Mouse (Mus musculus) ES-CJ7 (cell line): ENCODE measurements around the gene Plxna4.

Experiments used
- DNase-seq: peaks from one replicate; pipeline ENCODE4 v3.0.0; 2011; ENCODE audit warnings: low read depth, low spot score

Plxna4 gene

DNA sequence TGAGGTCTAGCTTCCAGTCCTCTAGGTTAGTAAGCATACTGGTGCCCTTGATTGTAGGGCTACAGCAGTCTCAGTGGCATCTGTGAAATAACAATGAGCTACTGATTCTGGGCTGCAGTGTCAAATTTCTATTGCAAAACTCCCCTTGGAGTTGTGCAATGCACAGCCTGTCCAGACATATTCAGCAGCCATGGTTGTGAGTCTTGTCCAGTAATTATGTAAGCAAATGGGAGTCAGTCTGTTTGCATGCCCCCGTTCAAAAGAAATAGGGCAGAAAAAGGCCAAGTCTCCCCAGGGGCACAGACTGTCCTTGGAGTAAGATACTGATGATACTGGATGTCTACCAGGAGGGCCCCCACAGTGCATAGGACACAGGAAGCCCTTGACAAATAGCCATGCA is 420.3 kb downstream of the Plxna4 start:
- no peak for DNase-seq

DNA sequence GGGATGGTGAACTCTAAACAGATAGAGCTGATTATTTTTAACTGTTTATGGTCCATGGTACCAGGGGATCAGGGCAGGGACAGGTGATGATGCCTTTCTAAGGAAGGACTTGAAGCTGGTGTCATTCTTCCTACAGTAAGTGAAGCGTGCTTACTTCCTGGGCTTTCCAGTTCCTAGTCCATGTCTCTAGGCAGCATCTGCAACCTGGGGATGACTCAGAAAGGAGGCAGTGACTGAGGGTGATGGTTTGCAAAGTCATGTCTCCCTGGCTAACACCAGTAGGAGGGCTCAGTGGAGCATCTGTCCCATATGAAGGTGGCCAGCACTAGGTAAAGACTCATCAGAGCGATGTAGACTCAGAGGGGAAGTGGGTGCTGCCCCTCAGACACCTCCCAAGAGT is 427.6 kb downstream of the Plxna4 start:
- no peak for DNase-seq

DNA sequence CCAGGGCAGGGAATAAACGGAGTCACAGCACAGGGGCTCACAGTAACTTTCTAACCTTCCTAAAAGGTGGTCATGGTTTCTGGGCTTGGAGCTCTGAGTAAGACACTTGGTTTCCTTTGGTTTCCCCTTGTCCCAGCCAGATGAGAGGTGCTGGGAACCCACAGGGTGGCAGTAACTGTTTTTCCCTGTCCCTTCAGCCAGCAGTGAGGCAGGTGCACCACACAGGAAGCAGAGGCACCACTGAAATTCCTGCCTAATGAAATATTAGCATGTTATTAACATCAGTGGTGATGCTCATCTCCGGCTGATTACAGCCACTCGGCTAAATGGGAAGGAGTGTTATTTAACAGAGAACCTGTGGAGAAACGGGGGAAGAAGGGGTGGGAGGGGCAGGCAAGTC is 428.1 kb downstream of the Plxna4 start:
- no peak for DNase-seq

DNA sequence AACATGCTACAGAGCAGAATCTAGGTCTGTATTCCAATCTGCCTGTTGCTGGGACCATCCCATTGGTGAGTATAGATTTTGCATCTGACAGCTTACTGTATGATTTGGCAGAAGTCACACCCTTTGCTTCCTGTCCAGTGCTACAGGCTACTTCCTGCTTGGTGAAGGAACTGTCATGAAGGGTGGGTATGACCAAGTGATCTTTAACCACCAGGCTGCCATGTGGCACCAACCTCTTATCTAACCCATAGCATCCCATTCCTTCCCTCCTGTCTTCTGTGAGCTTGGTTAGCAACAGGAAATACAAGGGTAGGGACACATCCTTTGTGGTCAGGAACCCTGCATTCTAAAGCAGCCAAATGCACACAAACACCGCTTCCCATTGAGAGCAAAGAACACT is 429.6 kb downstream of the Plxna4 start:
- DNase-seq: no peak

DNA sequence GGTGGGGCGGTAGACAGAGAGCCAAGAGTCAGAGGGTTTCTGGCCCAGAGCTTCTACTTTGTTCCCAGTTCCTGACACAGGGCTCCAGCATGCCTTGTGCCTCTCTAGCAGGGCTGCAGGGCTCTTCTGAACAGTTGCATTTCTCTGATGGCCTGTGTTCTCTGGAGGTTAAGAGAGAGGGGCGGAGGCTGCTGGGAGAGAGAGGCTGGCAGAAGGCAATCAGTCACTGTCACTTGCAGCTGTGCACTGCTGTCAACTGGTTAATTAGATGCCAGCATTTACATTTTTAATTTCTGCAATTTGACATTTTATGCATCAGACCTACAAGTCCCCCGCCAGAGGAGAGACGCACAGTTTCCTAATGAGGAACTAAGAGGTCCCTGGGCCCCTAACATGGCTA is 434.8 kb downstream of the Plxna4 start:
- DNase-seq: no peak

DNA sequence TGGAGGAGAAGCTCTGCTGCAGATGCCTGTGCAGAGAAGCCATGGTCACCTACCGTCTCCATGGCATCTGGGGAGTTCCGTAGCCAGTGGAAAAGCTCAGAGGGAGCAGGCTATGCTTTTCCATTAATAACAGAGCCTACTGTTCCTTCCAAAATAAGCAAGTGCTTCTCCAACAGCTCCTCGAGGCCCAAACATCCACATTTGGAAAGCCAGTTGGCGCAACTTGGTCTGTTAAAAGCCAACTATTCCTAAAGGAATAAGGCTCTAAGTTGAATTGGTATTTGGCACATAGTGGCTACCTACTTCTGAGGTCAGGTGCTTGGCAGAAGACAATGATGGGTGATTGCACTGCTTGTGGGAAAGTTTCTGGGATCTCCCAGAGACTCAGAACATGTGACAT is 437.2 kb downstream of the Plxna4 start:
- DNase-seq: no peak

DNA sequence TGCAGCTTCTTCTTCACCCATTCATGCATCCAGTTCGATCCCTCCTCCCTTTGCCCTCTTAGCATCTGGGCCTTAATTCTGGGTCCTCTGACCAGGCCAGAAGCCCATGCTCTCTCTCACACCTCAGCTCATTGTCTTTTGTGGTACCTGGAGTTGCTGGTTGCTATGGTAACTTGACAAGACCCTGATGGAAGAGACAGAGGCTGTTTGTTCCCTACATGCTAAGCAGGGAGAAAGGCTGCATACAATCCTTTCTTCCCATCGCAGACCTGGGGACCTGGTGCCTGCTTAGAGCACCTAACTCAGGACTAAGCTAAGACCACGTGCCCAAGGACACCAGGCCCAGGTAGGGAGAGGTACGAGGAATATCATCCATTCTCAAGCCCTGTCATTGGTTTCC is 443.2 kb downstream of the Plxna4 start:
- no peak for DNase-seq

DNA sequence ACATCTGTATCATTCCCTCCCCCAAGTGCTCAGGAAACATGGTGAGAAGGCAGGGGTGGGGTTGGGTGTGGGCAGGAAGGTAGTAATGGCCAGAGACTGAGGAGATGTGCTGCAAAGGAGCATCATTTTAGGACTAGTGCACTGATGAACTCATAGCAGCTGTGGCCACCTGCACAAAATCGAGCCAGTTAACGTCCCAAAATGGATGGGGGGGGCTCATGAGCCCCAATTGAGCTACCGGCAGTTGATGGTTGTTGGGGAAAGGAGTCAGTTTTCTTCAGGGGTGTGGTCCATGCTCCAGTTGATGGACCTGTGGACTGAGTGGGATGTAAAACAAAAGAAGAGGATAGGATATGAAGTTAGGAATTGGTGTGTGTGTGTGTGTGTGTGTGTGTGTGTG is 448.5 kb downstream of the Plxna4 start:
- no peak for DNase-seq

DNA sequence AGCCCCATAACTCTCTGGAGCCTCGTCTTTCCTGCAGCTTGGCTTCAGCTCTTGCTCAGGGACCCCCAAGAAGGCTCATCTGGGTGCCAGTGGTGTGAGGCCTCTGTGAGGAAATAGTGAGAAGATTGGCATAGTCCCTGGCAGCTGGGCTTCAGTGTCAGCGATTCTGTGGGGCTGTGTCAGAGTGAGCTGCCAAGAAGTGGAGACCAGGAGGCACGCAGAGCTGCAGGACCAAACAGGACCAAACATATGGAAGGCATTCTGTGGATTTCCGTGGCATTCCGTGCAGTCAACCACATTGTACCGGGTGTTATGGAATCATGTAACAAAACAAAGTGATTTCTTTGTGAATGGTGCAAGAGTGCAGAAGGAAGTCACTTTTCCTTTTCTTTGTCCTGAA is 461.1 kb downstream of the Plxna4 start:
- DNase-seq: no peak

DNA sequence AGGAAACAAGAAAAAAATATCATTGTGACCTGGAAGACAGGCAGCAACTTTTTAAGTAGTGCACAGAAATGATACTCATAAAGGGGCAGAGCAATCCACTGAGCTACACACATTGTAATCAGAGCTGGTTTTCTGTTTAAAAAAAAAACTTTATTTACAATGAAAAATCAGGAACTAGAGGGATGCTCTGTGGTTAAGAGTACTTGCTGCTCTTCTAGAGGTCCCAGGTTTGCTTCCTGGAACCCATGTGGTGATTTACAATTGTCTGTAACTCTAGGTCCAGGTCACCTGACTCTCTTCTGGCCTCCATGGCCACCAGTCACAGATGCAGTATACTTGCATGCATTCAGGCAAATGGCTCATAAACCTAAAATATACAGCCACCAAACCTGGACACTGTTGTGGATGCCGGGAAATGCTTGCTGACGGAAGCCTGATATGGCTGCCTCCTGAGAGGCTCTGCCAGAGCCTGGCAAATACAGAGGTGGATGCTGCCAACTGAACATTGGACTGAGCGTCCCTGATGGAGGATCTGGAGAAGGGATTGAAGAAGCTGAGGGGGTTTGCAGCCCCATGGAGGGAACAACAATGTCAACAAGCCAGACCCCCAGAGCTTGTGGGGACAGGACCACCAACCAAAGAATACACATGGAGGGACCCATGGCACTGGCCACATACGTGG is 465.3 kb downstream of the Plxna4 start:
- no peak for DNase-seq

DNA sequence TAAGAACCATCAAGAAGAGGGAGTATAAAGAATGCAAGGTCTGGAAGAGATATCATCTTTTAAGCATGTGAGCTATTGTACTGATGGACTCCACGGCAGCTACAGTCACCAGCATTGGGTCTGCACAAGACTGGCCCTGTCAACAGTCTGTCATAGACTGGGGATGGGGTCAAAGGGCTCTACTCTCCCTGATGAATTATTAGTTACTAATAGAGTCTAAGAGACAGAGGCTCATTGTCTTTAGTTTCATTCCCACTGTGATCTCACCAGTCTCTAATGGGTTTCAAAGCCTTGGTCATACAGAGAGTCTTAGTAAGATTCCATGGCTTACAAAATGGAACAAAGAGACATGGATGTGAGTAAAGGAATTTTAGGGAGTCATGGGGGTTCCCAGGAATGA is 467.1 kb downstream of the Plxna4 start:
- DNase-seq: no peak

DNA sequence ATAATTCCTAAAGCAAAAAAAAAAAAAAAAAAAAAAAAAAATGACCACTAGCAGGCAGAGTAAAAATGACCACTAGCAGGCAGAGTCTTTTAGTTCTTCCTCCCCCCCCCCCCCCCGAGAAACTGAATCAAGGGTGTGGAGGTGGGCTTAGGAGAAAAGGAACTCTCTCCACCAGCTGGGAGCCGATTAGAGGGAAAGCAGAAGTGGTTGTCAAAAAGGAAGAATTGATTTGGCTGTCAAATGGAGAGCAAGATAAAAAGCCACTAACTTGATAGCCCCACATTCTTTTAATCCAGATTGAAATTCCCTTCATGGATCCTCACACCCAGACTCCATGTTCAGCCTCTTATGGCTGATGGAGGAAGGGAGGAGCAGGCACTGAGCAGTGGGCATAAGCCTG is 478.8 kb downstream of the Plxna4 start:
- DNase-seq: no peak

DNA sequence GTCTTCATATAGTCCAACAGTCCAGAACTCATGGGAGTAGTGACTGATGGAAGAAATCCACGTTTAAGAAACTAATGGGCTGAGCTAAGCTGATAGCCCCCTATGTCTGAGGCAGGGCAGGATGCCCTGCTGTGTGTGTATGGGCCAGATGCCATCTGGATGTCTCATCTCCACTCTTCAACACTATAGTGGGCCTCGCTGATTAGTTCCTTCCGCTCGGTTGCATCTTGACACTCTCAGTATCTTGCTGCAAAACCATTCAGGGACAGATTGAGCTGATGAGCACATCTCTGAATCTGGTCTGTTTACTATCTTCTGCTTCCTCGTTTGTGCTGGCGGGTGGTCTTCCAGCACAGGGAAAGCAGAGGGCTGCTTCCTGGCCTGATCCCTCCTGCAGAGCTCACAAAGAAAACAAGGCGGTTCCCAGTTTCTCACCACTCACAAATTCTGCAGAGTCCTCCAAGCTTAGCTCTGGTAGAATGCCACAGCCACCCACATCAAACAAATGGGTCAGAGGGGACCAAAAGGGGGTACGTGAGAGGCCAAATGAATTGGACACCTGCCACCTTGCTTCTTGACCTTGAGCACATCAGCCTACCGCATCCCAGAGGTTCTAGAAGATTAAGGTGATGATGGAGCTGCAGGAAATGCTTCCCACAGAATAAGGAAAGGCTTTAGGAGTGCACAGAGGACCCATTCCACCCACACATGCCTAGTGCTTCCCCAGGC is 482.3 kb downstream of the Plxna4 start:
- DNase-seq: peak; percentile 6
